Mouse (Mus musculus): ENCODE data around the gene Cic. TPM values are rescaled to one million over a fixed set of nuclear protein-coding genes. Genes with fewer than 3 reads are reported as not detected.

Gene Cic
- polyA plus RNA-seq, 1 experiment from 2014 or later, result 53.2 TPM

DNA sequence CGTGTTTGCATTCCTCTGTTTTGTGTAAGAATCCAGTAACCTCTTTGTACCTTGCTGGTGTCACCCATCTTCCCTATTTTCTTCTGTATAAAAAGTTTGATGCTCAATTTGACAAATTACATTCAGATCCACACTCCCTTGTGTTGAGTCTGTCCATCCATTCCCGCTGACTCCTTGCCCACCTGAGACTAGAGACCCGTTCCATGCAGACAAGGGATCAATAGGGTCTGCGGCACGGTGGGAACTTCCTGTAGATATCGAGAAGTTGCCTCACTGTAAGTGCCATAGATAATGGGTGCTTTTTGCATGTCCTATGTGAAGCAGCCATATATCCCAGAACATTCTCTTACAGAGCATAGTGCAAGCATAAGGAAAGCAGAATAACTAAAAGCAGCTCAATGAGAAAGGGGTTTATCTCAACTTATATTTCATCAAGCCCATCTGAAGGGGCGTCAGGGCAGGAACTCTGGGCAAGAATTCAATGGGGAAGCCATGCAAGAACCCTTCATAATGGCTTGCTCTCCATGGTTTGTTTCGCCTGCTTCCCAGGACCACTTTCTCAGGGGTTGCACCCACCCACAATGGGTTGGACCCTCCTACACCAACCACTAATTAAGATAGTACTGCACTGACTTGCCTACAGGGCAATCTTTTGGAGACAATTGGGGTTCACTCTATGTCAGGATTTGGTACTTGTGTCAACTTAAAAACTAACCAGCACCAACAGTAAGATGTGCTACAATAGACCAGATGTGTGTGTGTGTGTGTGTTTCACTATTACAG, 1.1 kb upstream of the Cic start:
- H3K9ac ChIP-seq (replicated peaks), result no peak overlapping the region
- peaks cover 23% of the 10 kb centered on the region for H3K4me1 ChIP-seq
- H3K9me3 ChIP-seq, result no peaks in the 10 kb centered on the region
- no peak overlapping the region for H3K27ac ChIP-seq (replicated peaks)
- peak overlapping the region; percentile 65; the same call in 1 of the 2 replicates for H3K4me3 ChIP-seq
- no peaks in the 10 kb centered on the region for H3K27me3 ChIP-seq
- 89% methylated on average over 8 of the region's 8 CpGs for WGBS
- H3K36me3 ChIP-seq, result no peaks in the 10 kb centered on the region
- no peak for ATAC-seq (replicated peaks)
- H3K4me2 ChIP-seq (replicated peaks), result 0 out of 2 replicates have a peak overlapping the region, but pooled peaks have one; percentile 59

DNA sequence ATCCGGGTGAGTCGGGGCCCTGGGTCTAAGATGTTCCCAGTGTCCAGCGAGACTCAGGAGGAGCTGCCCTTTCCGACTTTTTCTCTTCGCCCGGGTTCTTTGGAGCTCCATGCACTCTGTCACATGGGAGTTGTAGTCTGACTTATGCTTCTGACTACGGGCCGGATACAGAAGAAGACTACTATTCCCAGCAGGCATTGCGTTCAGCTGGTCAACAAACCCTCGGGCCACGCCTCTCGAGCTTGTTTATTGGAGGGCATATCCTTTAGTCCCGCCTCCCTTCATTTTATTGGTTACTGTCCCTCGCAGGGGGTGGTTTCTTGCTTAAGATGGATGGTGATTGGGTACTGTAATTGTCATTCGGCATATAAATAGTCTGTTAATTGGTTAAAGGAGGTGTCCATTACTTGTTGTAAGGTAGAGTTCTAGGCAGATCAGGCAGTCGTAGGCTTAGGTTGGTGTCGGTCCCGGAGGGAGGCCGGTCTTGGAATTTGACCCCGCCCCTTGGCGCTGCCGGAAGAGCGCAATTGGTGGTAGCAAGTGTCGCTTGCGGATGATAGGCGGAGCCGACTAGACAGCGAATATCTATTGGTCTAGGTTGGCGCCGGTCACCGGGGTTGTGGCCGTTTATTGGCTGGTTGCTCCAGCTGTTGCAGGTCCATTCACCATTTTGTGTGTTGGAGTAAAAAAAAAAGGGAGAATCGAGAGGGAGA, 403 bp downstream of the Cic start:
- Histone ChIP-seq H3K27ac (replicated peaks) (peak overlapping the region; percentile 92), H3K36me3 (peaks cover 14% of the 10 kb centered on the region), H3K4me3 (peak overlapping the region; percentile 65), H3K9me3 (no peaks in the 10 kb centered on the region), H3K27me3 (no peaks in the 10 kb centered on the region), H3K4me2 (replicated peaks) (peak overlapping the region; percentile 68), H3K4me1 (peaks cover 23% of the 10 kb centered on the region), H3K9ac (replicated peaks) (peak overlapping the region; percentile 69)
- WGBS, result under 1% methylated on average over 33 of the region's 33 CpGs
- peak; percentile 97 for ATAC-seq (replicated peaks)

DNA sequence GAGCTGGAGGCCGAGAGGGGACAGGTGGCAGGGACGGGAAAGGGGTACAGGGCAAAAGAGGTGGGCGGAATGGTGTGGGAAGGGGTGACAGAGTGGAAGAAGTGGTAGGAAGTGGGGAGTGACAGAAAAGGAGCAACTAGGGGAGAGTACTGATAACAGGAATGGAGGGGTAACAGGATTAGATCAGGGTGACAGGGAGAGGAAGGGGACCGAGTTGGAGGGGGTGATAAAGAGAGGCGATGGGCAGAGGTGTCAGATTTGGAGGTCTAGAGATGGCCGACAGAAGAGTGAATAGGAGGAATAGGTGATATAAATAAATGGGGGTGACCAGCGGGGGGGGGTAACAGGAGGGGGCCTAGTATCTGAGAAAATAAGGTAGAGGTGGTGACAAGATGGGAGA, 1.1 kb downstream of the Cic start:
- Histone ChIP-seq H3K4me1 (peaks cover 23% of the 10 kb centered on the region), H3K27me3 (no peaks in the 10 kb centered on the region), H3K4me2 (replicated peaks) (peak overlapping the region; percentile 68), H3K4me3 (peak overlapping the region; percentile 65), H3K9me3 (no peaks in the 10 kb centered on the region), H3K36me3 (peaks cover 19% of the 10 kb centered on the region), H3K27ac (replicated peaks) (peak overlapping the region; percentile 78), H3K9ac (replicated peaks) (peak overlapping the region; percentile 69)
- 2% methylated on average over 7 of the region's 7 CpGs for WGBS
- no peak for ATAC-seq (replicated peaks)

DNA sequence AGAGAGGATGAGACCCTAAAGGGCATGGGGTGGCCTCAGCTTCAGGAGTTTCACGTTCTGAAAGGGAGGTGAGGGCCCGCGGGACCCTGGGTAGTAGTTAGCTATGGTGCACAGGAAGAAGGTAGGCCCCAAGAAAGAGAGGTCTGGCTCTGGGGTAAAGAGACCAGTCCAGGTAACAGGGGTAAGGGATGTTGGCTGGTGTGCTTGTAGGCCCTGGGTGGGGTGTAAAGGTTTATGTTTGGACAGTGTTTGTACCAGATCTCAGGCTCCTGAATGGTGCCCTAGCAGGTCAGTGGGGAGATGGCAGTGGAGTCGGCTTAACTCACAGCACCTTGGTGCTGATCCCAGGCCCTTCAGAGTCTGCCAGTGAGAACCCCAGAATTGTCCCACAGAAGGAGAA, 1.5 kb downstream of the Cic start:
- H3K4me2 ChIP-seq (replicated peaks), result peak overlapping the region; percentile 68
- H3K36me3 ChIP-seq, result peaks cover 19% of the 10 kb centered on the region
- peaks cover 25% of the 10 kb centered on the region for H3K4me1 ChIP-seq
- H3K27ac ChIP-seq (replicated peaks), result no peak overlapping the region
- no peaks in the 10 kb centered on the region for H3K27me3 ChIP-seq
- no peak for ATAC-seq (replicated peaks)
- H3K4me3 ChIP-seq, result peak overlapping the region; percentile 65
- H3K9ac ChIP-seq (replicated peaks), result peak overlapping the region; percentile 69
- no peaks in the 10 kb centered on the region for H3K9me3 ChIP-seq
- WGBS, result 38% methylated on average over 4 of the region's 4 CpGs

DNA sequence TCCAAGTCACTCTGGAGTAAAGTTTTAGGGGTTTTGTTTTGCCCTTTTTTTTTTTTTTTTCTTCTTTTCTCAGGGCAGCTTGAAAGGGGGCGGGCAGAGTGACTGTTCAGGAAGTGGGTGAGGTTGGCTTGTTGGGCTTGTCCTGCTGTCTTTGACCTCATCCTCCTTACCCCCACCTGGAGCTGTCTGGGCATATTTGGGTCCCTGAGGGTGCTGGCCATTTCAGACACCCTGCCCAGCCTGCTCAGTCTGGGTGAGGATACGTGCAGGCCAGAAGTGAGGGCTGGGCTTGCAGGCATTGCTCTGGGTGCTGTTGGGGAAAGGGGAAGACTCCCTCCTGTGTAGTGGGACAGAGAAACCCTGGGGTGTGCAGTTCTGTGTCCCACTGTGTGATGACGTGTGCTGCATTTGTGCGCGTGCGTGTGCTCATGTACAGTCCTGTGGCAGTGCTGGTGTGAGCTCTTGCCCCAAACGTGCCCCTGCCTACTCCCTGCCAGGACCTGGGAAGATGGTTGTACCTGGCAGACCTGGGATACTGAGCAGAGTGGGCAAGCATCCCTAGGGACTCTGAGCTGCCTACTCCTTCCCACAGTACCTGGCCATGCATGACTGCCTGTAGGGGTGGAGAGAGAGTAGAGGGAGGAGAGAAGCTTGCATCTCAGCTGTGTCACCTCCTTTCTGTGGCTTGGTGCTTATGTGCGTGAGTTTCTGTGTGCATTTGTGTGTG, 2.2 kb downstream of the Cic start:
- 88% methylated on average over 8 of the region's 8 CpGs for WGBS
- no peak for ATAC-seq (replicated peaks)
- peaks cover 32% of the 10 kb centered on the region for H3K4me1 ChIP-seq
- peak overlapping the region; percentile 69; the same call in 1 of the 2 replicates for H3K9ac ChIP-seq (replicated peaks)
- peaks cover 19% of the 10 kb centered on the region for H3K36me3 ChIP-seq
- H3K27me3 ChIP-seq, result no peaks in the 10 kb centered on the region
- no peak overlapping the region for H3K27ac ChIP-seq (replicated peaks)
- peak overlapping the region; percentile 65 for H3K4me3 ChIP-seq
- H3K9me3 ChIP-seq, result no peaks in the 10 kb centered on the region
- peak overlapping the region; percentile 68 for H3K4me2 ChIP-seq (replicated peaks)

DNA sequence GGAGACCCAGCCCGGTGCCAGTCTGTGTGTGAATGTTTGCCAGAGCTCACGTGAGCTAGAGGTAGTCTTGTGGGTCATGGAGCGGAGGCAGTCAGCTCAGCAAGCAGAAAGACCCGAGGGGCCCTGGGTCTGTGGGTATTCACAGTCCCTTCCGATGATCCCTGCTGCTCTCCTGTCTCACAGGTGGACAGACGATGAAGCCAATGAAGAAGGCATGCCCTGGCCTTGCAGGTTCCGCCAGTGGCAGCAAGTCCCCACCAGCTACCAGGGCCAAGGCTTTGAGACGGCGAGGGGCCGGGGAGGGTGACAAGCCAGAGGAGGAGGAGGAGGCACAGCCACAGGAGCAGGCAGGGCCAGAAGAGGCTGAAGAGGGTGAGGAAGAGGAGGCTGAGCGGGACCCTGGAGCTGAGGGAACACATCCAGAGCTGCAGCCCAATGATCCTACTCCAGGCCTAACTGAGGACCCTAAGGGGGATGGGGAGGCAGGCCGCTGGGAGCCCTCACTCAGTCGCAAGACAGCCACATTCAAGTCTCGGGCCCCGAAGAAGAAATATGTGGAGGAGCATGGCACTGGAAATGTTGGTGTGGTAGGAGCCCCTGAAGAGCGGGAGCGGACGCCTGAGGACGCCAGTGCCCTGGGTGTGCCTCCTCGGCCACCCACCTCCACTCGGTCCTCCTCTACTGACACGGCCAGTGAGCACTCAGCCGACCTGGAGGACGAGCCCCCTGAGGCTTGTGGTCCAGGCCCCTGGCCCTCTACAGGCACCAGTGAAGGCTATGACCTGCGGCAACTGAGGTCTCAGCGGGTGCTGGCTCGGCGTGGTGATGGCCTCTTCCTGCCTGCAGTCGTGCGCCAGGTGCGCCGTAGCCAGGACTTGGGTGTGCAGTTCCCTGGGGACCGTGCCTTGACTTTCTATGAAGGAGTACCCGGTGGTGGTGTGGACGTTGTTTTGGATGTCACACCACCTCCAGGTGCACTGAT, 3.4 kb downstream of the Cic start:
- Histone ChIP-seq H3K9ac (replicated peaks) (no peak overlapping the region), H3K4me1 (peaks cover 39% of the 10 kb centered on the region), H3K27ac (replicated peaks) (no peak overlapping the region), H3K9me3 (no peaks in the 10 kb centered on the region), H3K27me3 (no peaks in the 10 kb centered on the region), H3K4me3 (no peak overlapping the region), H3K36me3 (peaks cover 19% of the 10 kb centered on the region), H3K4me2 (replicated peaks) (no peak overlapping the region)
- WGBS, result 90% methylated on average over 35 of the region's 35 CpGs
- ATAC-seq (replicated peaks), result no peak

DNA sequence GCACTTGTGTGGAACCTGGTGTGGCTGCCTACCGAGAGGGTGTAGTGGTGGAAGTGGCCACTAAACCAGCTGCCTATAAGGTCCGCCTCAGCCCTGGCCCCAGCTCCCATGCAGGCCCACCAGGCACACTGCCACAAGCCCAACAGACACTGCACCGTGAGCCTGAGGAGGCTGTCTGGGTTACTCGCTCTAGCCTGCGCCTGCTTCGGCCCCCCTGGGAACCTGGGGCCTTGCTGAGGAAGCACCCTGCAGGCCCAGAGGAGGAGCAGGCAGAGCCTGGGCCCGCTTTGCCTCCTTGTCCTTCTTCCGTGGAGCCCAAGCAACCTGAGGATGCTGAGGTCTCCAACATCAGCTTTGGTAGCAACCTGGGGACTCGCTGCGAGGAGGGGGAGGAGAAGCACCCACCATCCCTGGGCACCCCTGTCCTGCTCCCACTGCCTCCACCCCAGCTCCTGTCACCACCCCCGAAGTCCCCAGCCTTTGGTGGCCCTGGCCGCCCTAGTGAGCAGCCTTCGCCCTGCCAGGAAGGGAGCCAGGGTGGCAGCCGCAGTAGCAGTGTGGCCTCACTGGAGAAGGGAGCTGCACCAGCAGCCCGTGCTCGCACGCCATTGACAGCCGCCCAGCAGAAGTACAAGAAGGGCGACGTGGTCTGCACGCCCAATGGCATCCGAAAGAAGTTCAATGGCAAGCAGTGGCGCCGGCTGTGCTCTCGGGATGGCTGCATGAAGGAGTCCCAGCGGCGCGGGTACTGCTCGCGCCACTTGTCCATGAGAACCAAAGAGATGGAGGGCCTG, 4.3 kb downstream of the Cic start:
- H3K4me2 ChIP-seq (replicated peaks), result no peak overlapping the region
- H3K4me3 ChIP-seq, result no peak overlapping the region
- WGBS, result 90% methylated on average over 30 of the region's 30 CpGs
- H3K4me1 ChIP-seq, result peaks cover 46% of the 10 kb centered on the region
- no peaks in the 10 kb centered on the region for H3K27me3 ChIP-seq
- no peaks in the 10 kb centered on the region for H3K9me3 ChIP-seq
- no peak for ATAC-seq (replicated peaks)
- no peak overlapping the region for H3K27ac ChIP-seq (replicated peaks)
- peaks cover 19% of the 10 kb centered on the region for H3K36me3 ChIP-seq
- no peak overlapping the region for H3K9ac ChIP-seq (replicated peaks)

DNA sequence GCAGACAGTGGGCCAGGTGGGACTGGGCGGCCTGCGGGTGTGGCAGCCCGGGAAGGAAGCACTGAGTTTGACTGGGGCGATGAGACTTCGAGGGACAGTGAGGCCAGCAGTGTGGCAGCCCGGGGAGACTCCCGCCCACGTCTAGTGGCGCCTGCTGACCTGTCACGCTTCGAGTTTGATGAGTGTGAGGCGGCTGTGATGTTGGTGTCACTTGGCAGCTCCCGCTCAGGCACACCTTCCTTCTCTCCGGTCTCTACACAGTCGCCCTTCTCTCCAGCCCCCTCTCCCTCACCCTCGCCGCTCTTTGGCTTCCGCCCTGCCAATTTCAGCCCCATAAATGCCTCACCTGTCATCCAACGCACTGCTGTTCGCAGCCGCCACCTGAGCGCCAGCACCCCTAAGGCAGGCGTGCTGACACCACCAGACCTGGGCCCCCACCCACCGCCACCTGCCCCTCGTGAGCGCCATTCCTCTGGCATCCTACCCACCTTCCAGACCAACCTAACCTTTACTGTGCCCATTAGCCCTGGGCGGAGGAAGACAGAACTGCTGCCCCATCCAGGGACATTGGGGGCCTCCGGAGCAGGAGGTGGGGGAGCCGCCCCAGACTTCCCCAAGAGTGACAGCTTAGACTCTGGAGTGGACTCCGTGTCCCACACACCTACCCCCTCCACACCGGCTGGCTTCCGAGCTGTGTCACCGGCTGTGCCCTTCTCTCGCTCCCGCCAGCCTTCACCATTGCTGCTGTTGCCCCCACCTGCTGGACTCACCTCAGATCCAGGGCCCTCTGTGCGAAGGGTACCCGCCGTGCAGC, 5.1 kb downstream of the Cic start:
- ATAC-seq (replicated peaks), result no peak
- Histone ChIP-seq H3K9ac (replicated peaks) (no peak overlapping the region), H3K4me3 (no peak overlapping the region), H3K9me3 (no peaks in the 10 kb centered on the region), H3K27me3 (no peaks in the 10 kb centered on the region), H3K36me3 (peaks cover 19% of the 10 kb centered on the region), H3K27ac (replicated peaks) (no peak overlapping the region), H3K4me2 (replicated peaks) (no peak overlapping the region), H3K4me1 (peaks cover 47% of the 10 kb centered on the region)
- 90% methylated on average over 38 of the region's 38 CpGs for WGBS

DNA sequence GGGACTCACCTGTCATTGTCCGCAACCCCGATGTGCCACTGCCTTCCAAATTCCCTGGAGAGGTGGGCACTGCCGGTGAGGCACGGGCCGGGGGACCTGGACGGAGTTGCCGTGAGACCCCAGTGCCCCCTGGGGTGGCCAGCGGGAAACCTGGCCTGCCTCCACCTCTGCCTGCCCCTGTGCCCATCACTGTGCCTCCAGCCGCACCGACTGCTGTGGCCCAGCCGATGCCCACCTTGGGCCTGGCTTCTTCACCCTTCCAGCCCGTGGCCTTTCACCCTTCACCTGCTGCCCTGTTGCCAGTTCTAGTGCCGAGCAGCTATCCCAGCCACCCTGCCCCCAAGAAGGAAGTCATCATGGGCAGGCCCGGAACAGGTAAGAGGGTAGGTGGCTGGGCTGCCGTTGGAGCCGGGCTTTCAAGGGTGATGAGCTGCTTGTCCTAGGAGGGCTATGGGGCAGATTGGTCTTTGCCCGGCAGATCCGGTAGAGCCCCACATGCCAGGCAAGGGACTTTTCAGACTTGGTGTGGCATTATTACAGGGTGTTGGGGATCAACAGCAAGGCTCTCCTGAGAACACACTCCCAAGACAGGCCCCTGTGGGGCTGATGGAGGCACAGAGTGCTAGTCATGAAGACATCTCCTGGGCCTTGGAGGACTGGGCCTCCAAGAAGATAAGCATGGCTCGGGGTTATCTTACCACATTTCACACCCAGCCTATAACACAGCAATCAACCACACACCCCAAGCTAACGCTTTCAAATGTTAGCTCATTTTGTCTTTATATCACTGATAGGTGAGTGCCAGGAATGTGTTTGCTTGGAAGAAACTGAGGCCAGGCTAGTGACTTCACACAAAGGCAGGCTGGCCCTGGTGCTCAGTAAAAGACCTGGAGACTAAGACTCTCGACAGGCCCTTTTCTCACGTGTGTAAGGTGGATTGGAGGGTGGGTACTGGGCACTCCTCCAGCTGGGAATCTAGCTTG, 6.0 kb downstream of the Cic start:
- Histone ChIP-seq H3K27me3 (no peaks in the 10 kb centered on the region), H3K9ac (replicated peaks) (peak overlapping the region; percentile 35; the same call in 1 of the 2 replicates), H3K36me3 (peaks cover 19% of the 10 kb centered on the region), H3K9me3 (no peaks in the 10 kb centered on the region), H3K4me3 (no peak overlapping the region), H3K27ac (replicated peaks) (no peak overlapping the region), H3K4me2 (replicated peaks) (no peak overlapping the region), H3K4me1 (peaks cover 52% of the 10 kb centered on the region)
- no peak for ATAC-seq (replicated peaks)
- WGBS, result 92% methylated on average over 22 of the region's 22 CpGs

All from forebrain, embryonic 15.5 days (tissue).